Mouse (Mus musculus) thymus, adult 2 months (tissue): ENCODE measurements at regions not wholly inside any gene's neighbourhood (a gene's known extent, or its start where the extent isn't known, plus 50 kb on each side); places are given as distances from the start of the nearest gene placed in this dataset.

Experiments used
- CTCF ChIP-seq: fragments of 200-500 bp; IDR thresholded peaks from 2 replicates; pipeline ENCODE4 v1.5.1; 2012; ENCODE audit warnings: mild to moderate bottlenecking, control low read depth, low read length, moderate library complexity, borderline replicate concordance; ENCODE audit not compliant: control insufficient read depth, poor library complexity, insufficient read depth; ENCODE audit errors: extremely low read depth
- POLR2A ChIP-seq: fragments of 200-500 bp; IDR thresholded peaks from 2 replicates; pipeline ENCODE4 v1.6.1; 2012; ENCODE audit warnings: mild to moderate bottlenecking, low read length, control low read depth, moderate library complexity; ENCODE audit not compliant: control insufficient read depth, poor library complexity, insufficient read depth; ENCODE audit errors: extremely low read depth

DNA sequence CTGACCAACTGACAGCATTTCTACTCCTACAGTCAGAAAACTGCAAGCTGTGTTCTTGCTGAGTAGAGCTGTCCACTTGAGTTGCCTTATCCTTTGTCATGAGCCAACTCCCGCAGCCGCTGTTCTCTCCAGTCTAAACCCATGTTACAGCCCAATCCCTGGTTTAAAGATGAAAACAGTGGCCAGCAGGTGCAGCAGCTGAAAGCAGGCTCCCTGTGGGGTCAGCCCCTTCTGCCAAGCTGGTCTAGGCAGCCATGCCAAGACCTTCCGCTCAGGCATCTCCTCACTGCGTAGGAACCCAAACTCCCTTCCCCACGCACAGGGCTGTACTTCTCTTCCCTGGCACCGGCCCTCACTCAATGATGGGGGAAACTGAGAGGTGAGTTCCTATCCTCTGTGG, 279.3 kb upstream of the Npvf start:
- TF ChIP-seq CTCF (no peak), POLR2A (no peak)
